Mouse (Mus musculus): Measurements from ENCODE around the gene Ccnt1.
A peak's percentile ranks its signal among the peaks of the same experiment; 100 is the strongest.
"Not testable (repeated sequence)": the region's sequence is repeated elsewhere in the genome, so short reads cannot be mapped to it uniquely, and the experiment has no call there.

Ccnt1 gene

GRCm38 (mm10) chr15:98595049-98595448, 24.3 kb upstream of the Ccnt1 start:
- no peak for DNase-seq

- no peak for DNase-seq
Measured at GRCm38 (mm10) chr15:98594193-98594592, 23.5 kb upstream of the Ccnt1 start.

GRCm38 (mm10) chr15:98591396-98591795, 20.7 kb upstream of the Ccnt1 start:
- no peak for DNase-seq

DNA sequence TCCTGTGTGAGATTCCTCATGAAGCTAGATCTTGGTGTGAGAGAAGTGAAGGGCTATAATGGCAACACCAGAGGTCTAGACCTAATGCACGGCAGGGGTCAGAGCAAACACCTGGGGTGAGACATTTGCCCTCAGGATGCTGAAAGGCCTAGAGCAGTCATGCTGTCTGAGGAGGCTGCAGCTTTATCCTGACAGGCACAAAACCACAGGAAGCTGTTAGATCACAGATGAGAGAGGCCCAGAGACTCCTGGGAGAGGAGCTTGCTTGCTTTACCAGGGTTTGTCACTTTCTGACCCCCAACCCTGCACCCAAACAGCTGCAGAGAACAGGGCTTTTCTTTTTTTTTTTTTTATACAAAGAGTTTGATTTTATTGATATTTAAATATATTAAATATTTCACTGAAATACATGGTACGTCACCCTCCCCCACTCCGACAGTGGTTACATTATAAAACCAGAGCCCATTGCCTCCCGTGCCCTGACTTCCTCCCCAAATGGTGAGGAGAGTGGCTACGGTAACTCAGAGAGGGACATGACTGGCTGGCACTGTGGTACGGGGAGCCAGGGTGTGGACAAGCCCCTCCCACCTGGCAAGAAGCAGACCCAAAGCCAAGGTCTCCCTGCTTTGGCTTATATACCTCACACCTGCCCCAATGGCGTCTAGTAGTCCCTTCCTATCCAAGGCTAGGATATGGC, 19.1 kb upstream of the Ccnt1 start:
- DNase-seq: peak; percentile 48 to 66

DNA sequence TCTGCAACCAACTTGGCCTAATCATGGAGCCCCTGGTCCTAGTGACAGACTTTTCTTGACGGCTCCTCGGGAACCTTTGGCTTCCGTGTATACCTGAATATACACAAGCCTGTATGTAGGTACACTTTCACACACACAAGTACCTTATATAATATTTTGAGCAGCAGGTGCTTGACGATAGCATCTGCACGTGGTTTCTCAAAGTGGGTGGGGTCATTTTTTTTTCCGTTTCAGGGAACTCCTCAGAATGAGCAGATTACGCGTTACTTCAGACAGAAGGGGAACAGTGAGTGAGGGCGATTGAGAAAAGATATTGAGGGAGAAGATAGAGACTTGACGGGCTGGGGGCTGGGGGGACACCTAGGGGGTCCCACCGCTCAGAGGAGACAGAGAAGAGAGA, 17.0 kb upstream of the Ccnt1 start:
- DNase-seq: no peak

- not testable (repeated sequence) for DNase-seq
Measured at GRCm38 (mm10) chr15:98586141-98586540, 15.4 kb upstream of the Ccnt1 start.

DNA sequence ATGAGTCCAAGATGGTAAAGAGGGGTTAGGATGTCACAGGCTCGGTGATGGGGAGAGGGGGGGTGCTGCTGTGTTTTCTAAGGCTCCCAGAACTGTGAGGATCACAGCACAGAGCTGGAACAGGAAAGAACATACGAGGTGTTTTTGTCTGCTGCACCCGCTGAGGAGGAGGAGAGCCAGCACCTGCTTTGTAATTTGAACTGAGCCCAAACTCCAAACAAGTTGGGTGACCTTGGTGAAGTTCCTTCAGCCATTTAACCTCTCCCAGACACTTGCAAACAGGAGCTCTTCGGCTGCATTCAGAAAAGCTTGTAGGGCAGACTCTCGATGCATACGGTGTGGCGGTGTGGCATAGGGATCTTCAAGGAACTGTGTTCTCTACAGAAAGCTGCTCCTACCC, 14.7 kb upstream of the Ccnt1 start:
- DNase-seq: no peak

DNA sequence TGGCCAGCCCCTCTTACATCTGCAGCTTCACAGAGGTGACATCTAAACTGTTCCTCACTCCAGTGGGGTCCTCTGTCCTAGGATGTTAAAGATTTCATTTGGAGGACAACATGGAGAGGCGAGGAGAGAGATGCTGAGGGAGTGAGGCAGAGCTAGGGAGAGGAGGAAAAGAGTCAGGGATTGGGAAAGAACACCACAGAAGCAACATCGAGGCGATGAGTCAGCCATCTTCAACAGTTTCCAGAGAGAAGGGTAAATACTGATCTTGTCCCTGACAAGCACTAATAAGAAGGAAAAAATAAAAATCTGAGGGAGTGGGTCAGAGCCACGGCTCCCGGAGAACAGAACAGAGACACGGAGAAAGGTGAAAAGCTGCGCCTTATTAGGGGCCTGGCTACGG, 12.3 kb upstream of the Ccnt1 start:
- DNase-seq: no peak

- DNase-seq: no peak
Measured at GRCm38 (mm10) chr15:98582410-98582809, 11.7 kb upstream of the Ccnt1 start.

DNA sequence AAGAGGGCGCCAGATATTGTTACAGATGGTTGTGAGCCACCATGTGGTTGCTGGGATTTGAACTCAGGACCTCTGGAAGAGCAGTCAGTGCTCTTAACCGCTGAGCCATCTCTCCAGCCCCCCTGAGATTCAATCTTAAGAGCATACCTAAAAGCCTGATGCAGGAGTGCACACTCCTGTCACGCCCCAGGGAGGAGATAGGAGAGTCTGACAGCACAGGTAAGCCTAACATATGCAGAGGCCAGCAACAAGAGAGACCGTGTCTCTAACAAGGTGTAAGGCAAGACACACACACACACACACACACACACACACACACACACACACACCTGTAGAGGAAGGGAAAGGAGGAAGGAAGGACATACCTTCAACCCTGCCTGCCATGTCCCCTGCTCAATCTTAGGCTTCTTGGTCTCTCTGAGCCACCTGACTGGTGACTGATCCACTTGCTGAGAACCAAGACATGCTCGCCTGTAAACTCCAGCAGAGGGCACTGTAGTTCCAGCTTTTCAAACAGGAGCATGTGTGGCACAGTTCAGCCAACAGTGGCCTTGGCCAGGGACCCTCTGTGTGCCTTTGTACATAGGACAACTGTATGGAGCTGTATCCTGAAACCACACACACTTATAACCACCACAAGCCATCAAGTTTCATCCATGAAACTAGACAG, 9.2 kb upstream of the Ccnt1 start:
- DNase-seq: peak; percentile 77 to 79

GRCm38 (mm10) chr15:98579310-98579709, 8.6 kb upstream of the Ccnt1 start:
- no peak for DNase-seq

DNA sequence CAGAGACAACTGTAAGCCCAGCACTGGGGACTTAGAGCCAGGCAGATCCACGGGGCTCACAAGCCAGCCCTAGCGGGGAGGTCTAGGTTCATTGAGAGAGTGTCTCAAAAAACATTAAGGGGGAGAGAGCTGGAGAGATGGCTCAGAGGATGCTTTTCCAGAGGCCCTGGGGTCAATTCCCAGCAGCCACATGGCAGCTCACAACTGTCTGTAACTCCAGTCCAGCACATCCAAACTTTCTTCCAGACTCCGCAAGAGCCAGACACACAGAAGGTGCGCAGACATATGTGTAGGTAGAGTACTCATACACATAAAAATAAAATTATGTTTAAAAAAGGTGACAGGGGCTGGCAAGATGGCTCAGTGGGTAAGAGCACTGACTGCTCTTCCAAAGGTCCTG, 2.6 kb upstream of the Ccnt1 start:
- DNase-seq: no peak

- no peak for DNase-seq
Measured at GRCm38 (mm10) chr15:98569795-98570365, 843 bp downstream of the Ccnt1 start.

GRCm38 (mm10) chr15:98569216-98569615, 1.5 kb downstream of the Ccnt1 start:
- DNase-seq: no peak

DNA sequence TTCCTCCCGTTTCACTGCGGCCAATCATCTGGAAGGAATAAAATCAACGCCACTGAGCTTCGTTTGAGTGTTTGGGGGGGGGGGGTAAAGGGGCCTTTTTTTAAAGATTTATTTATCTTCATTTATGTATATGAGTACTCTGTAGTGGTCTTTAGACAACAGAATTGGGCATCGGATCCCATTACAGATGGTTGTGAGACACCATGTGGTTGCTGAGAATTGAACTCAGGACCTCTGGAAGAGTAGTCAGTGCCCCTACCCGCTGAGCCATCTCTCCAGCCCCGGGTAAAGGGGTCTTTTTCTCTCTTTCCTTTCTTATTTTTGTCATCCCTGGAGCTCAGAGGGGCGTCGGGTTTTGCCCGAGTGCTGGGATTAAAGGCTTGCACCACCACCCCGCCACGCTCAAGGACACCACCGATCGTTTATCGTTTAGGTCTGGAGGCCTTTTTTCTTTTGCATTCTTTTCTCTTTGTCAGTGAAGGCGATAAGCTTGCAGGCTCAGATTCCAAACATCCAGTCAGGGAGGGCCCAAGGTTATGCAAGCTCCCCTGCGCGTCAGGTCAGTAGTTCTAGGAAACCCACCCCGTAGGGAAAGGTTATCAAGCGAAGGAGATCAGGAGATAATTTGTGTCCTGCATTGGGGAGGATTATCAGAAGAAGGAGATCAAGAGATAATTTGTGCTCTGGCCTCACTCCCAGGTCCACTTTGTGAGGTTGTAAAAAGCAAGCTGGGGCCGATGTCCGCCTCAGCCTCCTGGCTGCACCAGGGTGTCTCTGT, 2.3 kb downstream of the Ccnt1 start:
- peak in 1 of 2 experiments; percentile 27 for DNase-seq

- DNase-seq: peak; percentile 99
Measured at GRCm38 (mm10) chr15:98567278-98568134, 3.2 kb downstream of the Ccnt1 start.

DNA sequence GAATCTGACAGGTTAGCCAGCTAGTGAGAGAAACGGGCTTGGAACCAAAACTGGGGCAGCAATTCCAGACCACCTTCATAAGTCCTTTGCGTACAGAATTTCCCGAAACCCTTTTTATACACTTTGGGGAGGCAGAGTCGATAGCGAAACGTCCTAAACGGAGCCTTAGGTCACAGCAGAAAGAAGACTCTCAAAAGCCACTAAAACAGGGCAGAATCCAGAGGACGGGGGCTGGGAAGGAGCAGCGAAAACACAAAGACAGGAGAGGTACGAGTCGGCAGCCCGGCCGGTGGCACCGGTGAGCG, 3.8 kb downstream of the Ccnt1 start:
- no peak for DNase-seq

DNA sequence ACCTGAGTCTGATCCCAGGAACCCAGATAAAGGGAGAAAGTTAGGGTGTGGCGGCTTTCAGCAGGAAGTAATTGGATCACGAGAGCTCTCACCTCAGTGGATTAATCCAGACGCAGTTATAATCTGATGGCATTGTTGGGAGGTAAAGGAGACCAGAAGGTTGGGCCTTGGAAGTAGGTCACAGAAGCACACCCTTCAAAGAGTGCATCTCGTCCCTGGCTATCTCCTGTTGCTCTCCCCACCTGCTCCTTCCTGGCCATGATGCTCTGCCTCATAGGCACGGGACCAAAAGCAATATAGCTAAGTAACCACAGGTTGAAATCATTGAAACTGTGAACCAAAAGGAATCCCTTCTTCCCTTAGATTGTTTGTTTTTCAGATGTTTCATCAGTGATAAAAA, 13.5 kb downstream of the Ccnt1 start:
- no peak for DNase-seq

DNA sequence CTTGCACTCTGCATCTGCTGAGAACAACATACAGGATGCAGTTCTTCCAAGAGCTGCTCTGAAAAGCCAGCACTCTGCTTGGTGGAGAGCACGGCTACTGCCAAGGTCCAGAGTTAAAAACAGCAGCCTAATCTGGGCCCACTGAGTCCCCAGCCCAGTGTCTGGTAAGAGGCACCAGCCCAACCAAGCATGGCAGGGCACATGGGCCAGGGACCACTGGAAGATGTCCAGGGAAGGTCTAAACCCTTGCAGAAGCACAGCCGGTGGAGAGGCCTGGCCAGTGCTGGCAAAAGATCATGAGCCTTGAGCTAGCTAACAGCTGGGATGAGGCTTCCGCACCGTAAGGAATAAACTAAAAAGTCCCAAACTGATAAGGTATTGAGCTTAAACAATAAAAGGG, 14.8 kb downstream of the Ccnt1 start:
- DNase-seq: no peak

- DNase-seq: no peak
Measured at GRCm38 (mm10) chr15:98552758-98553157, 18.0 kb downstream of the Ccnt1 start.

- DNase-seq: no peak
Measured at GRCm38 (mm10) chr15:98546843-98547242, 23.9 kb downstream of the Ccnt1 start.

DNA sequence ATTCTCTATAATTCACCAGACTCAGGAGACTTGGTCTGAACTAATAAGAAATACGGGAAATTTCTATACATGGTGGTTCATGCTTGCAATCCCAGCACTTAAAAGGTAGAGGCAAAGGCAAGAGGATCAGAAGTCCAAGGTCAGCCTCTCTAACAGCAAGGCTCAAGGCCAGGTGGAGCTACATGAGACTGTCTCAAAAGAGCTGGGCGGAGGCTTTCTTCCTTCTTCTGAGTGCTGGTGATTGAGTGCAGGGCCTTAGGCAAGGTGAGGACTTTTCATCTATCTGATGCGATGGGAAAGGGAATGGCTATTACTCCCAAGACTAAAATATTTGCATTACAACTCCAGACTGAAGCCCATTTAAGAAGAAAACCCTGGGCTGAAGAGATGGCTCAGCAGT, 25.6 kb downstream of the Ccnt1 start:
- no peak for DNase-seq

DNA sequence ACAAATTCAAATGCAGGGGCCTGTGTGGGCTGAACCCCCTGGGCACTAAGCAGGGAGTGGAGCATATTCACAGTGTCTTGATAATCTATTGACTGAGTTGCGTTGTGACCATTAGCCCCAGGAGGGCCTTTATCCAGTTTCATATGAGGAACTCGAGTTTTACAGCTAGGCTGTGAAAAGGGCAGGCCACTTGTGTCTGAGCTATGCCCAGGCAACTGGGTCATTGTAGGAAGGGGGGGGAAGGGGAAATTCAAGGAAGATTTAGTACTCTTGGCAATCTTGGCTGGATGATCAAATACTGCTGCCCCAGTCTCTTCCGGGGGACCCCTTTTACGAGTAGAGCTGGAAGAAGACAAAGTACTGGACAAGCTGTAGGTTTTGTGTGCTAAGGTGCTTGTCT, 27.4 kb downstream of the Ccnt1 start:
- no peak for DNase-seq
